Mouse (Mus musculus): ENCODE data around the gene Rita1. TPM values are rescaled to one million over a fixed set of nuclear protein-coding genes. Genes with fewer than 3 reads are reported as not detected.

Gene Rita1
- 9.0 and 13.1 TPM in 2 replicates for polyA plus RNA-seq (2014; fragmentation: Nextera tagmentation; extraction: Ambion mirVana)

- Histone ChIP-seq H3K4me1 (replicated peaks; ENCODE audit: control insufficient read depth, insufficient read depth, low read length) (peaks cover 10% of the 10 kb centered on the region), H3K4me3 (ENCODE audit: low read depth, low read length) (peak within 1 kb of the TSS; percentile 82), H3K4me2 (peak within 1 kb of the TSS; percentile 86), H3K27me3 (replicated peaks; ENCODE audit: control insufficient read depth, insufficient read depth, low read length) (no peaks in the 10 kb centered on the region), H3K27ac (ENCODE audit: low read depth, low read length) (peak within 1 kb of the TSS; percentile 10), H3K9ac (ENCODE audit: low read depth, low read length) (peak within 1 kb of the TSS; percentile 79), H3K9me3 (ENCODE audit: control insufficient read depth, low read length) (peaks cover 4% of the 10 kb centered on the region; the same call in 1 of the 2 replicates), H3K36me3 (ENCODE audit: control insufficient read depth, insufficient read depth, low read length) (peaks cover 24% of the 10 kb centered on the region; the same call in 1 of the 2 replicates)
- ATAC-seq (replicated peaks; ENCODE audit: low FRiP score) (peak; percentile 81), DNase-seq (ENCODE audit: low spot score) (peak; percentile 98)
- under 1% methylated on average over 22 of the region's 22 CpGs for WGBS
These were observed at the start of gene Rita1, which contains the start of gene Ddx54 for GRCm38 (mm10) chr5:120612442-120612821. TSS of gene Rita1 (minus strand) at chr5:120612589. TSS of gene Ddx54 (plus strand) at chr5:120612739.

GRCm38 (mm10) chr5:120660816-120661215 lies 48.4 kb upstream of the Rita1 start:
- Histone ChIP-seq H3K27me3 (replicated peaks; ENCODE audit: control insufficient read depth, insufficient read depth, low read length) (peaks cover 10% of the 10 kb centered on the region), H3K4me3 (ENCODE audit: low read depth, low read length) (no peak overlapping the region), H3K36me3 (ENCODE audit: control insufficient read depth, insufficient read depth, low read length) (no peaks in the 10 kb centered on the region), H3K9ac (ENCODE audit: low read depth, low read length) (no peak overlapping the region), H3K4me1 (replicated peaks; ENCODE audit: control insufficient read depth, insufficient read depth, low read length) (no peaks in the 10 kb centered on the region), H3K4me2 (no peak overlapping the region), H3K27ac (ENCODE audit: low read depth, low read length) (no peak overlapping the region), H3K9me3 (ENCODE audit: control insufficient read depth, low read length) (no peaks in the 10 kb centered on the region)
- WGBS = 59% methylated on average over 5 of the region's 5 CpGs
- ATAC-seq (replicated peaks; ENCODE audit: low FRiP score) (no peak), DNase-seq (ENCODE audit: low spot score) (no peak)

- Histone ChIP-seq H3K9me3 (ENCODE audit: control insufficient read depth, low read length) (no peaks in the 10 kb centered on the region), H3K36me3 (ENCODE audit: control insufficient read depth, insufficient read depth, low read length) (no peaks in the 10 kb centered on the region), H3K4me1 (replicated peaks; ENCODE audit: control insufficient read depth, insufficient read depth, low read length) (no peaks in the 10 kb centered on the region), H3K27me3 (replicated peaks; ENCODE audit: control insufficient read depth, insufficient read depth, low read length) (peaks cover 14% of the 10 kb centered on the region), H3K9ac (ENCODE audit: low read depth, low read length) (no peak overlapping the region), H3K27ac (ENCODE audit: low read depth, low read length) (no peak overlapping the region), H3K4me2 (no peak overlapping the region), H3K4me3 (ENCODE audit: low read depth, low read length) (no peak overlapping the region)
- ATAC-seq (replicated peaks; ENCODE audit: low FRiP score) = no peak
- 82% methylated on average over 12 of the region's 12 CpGs for WGBS
- no peak for DNase-seq (ENCODE audit: low spot score)
These were observed 43.9 kb upstream of the Rita1 start for GRCm38 (mm10) chr5:120656281-120656751.

GRCm38 (mm10) chr5:120653873-120654272 lies 41.5 kb upstream of the Rita1 start:
- peaks cover 7% of the 10 kb centered on the region for H3K4me1 ChIP-seq (replicated peaks; ENCODE audit: control insufficient read depth, insufficient read depth, low read length)
- H3K27ac ChIP-seq (ENCODE audit: low read depth, low read length) = no peak overlapping the region
- 89% methylated on average over 2 of the region's 2 CpGs for WGBS
- H3K9ac ChIP-seq (ENCODE audit: low read depth, low read length) = no peak overlapping the region
- no peaks in the 10 kb centered on the region for H3K36me3 ChIP-seq (ENCODE audit: control insufficient read depth, insufficient read depth, low read length)
- peaks cover 34% of the 10 kb centered on the region for H3K27me3 ChIP-seq (replicated peaks; ENCODE audit: control insufficient read depth, insufficient read depth, low read length)
- no peaks in the 10 kb centered on the region for H3K9me3 ChIP-seq (ENCODE audit: control insufficient read depth, low read length)
- no peak overlapping the region for H3K4me3 ChIP-seq (ENCODE audit: low read depth, low read length)
- DNase-seq (ENCODE audit: low spot score) (no peak), ATAC-seq (replicated peaks; ENCODE audit: low FRiP score) (no peak)
- no peak overlapping the region for H3K4me2 ChIP-seq

- Histone ChIP-seq H3K27me3 (replicated peaks; ENCODE audit: control insufficient read depth, insufficient read depth, low read length) (peaks cover 37% of the 10 kb centered on the region), H3K4me1 (replicated peaks; ENCODE audit: control insufficient read depth, insufficient read depth, low read length) (peaks cover 15% of the 10 kb centered on the region), H3K27ac (ENCODE audit: low read depth, low read length) (no peak overlapping the region), H3K9me3 (ENCODE audit: control insufficient read depth, low read length) (no peaks in the 10 kb centered on the region), H3K4me3 (ENCODE audit: low read depth, low read length) (no peak overlapping the region), H3K9ac (ENCODE audit: low read depth, low read length) (no peak overlapping the region), H3K36me3 (ENCODE audit: control insufficient read depth, insufficient read depth, low read length) (no peaks in the 10 kb centered on the region), H3K4me2 (no peak overlapping the region)
- ATAC-seq (replicated peaks; ENCODE audit: low FRiP score) = no peak
- 83% methylated on average over 28 of the region's 28 CpGs for WGBS
- DNase-seq (ENCODE audit: low spot score) = no peak
These were observed 40.7 kb upstream of the Rita1 start for GRCm38 (mm10) chr5:120652915-120653701.

GRCm38 (mm10) chr5:120651230-120651629 lies 38.8 kb upstream of the Rita1 start:
- ATAC-seq (replicated peaks; ENCODE audit: low FRiP score) (no peak), DNase-seq (ENCODE audit: low spot score) (no peak)
- peaks cover 53% of the 10 kb centered on the region for H3K27me3 ChIP-seq (replicated peaks; ENCODE audit: control insufficient read depth, insufficient read depth, low read length)
- no peaks in the 10 kb centered on the region for H3K9me3 ChIP-seq (ENCODE audit: control insufficient read depth, low read length)
- no peaks in the 10 kb centered on the region for H3K36me3 ChIP-seq (ENCODE audit: control insufficient read depth, insufficient read depth, low read length)
- WGBS = 35% methylated on average over 5 of the region's 5 CpGs
- no peak overlapping the region for H3K9ac ChIP-seq (ENCODE audit: low read depth, low read length)
- H3K27ac ChIP-seq (ENCODE audit: low read depth, low read length) = no peak overlapping the region
- H3K4me3 ChIP-seq (ENCODE audit: low read depth, low read length) = no peak overlapping the region
- H3K4me2 ChIP-seq = no peak overlapping the region
- H3K4me1 ChIP-seq (replicated peaks; ENCODE audit: control insufficient read depth, insufficient read depth, low read length) = peaks cover 16% of the 10 kb centered on the region

GRCm38 (mm10) chr5:120649938-120650337 lies 37.5 kb upstream of the Rita1 start:
- H3K4me1 ChIP-seq (replicated peaks; ENCODE audit: control insufficient read depth, insufficient read depth, low read length) = peaks cover 16% of the 10 kb centered on the region
- H3K36me3 ChIP-seq (ENCODE audit: control insufficient read depth, insufficient read depth, low read length) = no peaks in the 10 kb centered on the region
- no peak overlapping the region for H3K27ac ChIP-seq (ENCODE audit: low read depth, low read length)
- H3K9me3 ChIP-seq (ENCODE audit: control insufficient read depth, low read length) = no peaks in the 10 kb centered on the region
- H3K27me3 ChIP-seq (replicated peaks; ENCODE audit: control insufficient read depth, insufficient read depth, low read length) = peaks cover 57% of the 10 kb centered on the region
- H3K9ac ChIP-seq (ENCODE audit: low read depth, low read length) = no peak overlapping the region
- ATAC-seq (replicated peaks; ENCODE audit: low FRiP score) (no peak), DNase-seq (ENCODE audit: low spot score) (no peak)
- WGBS = 28% methylated on average over 13 of the region's 13 CpGs
- H3K4me2 ChIP-seq = no peak overlapping the region
- H3K4me3 ChIP-seq (ENCODE audit: low read depth, low read length) = no peak overlapping the region

- no peaks in the 10 kb centered on the region for H3K9me3 ChIP-seq (ENCODE audit: control insufficient read depth, low read length)
- peaks cover 16% of the 10 kb centered on the region for H3K4me1 ChIP-seq (replicated peaks; ENCODE audit: control insufficient read depth, insufficient read depth, low read length)
- no peak overlapping the region for H3K27ac ChIP-seq (ENCODE audit: low read depth, low read length)
- no peaks in the 10 kb centered on the region for H3K36me3 ChIP-seq (ENCODE audit: control insufficient read depth, insufficient read depth, low read length)
- DNase-seq (ENCODE audit: low spot score) (no peak), ATAC-seq (replicated peaks; ENCODE audit: low FRiP score) (peak; percentile 37)
- H3K4me2 ChIP-seq = peak overlapping the region; percentile 75
- peak overlapping the region; percentile 37 for H3K4me3 ChIP-seq (ENCODE audit: low read depth, low read length)
- WGBS = 4% methylated on average over 21 of the region's 21 CpGs
- H3K27me3 ChIP-seq (replicated peaks; ENCODE audit: control insufficient read depth, insufficient read depth, low read length) = peaks cover 52% of the 10 kb centered on the region
- H3K9ac ChIP-seq (ENCODE audit: low read depth, low read length) = no peak overlapping the region
These were observed 37.1 kb upstream of the Rita1 start for GRCm38 (mm10) chr5:120649374-120649933.
